Mouse (Mus musculus): ENCODE data around the gene Rps3.

DNA sequence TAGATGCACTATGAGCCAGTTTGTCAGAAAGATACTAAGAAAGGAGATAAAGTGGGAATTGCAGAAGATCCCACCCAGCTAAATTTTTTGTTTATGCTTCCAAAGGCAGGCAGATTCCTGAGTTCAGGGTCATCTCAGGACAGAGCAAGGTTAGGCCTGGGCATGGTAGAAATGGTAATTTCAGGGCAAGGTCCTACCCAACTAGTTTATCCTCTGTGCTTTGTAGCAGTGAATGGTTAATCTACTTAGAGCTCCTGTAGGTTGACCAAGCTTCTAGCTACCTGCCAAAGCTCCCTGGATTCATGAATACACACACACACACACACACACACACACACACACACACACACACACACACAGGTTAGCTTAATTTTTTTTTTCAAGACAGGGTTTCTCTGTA lies 21.0 kb upstream of the Rps3 start:
- TF ChIP-seq CTCF (conservative IDR thresholded peaks at IDR 0.05; ENCODE audit: low read length), result no peak
- no peak for TF ChIP-seq POU5F1 (IDR thresholded peaks at IDR 0.05; ENCODE audit: borderline replicate concordance, low read length)
- no peak for TF ChIP-seq NANOG (IDR thresholded peaks at IDR 0.05; ENCODE audit: borderline replicate concordance, low read length)
